Mouse (Mus musculus): Measurements from ENCODE around the gene Mki67.

- TF ChIP-seq CTCF (IDR thresholded peaks at IDR 0.05) (no peak), POLR2A (IDR thresholded peaks at IDR 0.05; ENCODE audit: insufficient read depth, low read depth, low read length) (no peak), EP300 (IDR thresholded peaks at IDR 0.05; ENCODE audit: insufficient read depth, low read depth, low read length) (no peak)
Measured at GRCm38 (mm10) chr7:135745091-135745490, 28.9 kb upstream of the Mki67 start.
